In the genomic region with DNA sequence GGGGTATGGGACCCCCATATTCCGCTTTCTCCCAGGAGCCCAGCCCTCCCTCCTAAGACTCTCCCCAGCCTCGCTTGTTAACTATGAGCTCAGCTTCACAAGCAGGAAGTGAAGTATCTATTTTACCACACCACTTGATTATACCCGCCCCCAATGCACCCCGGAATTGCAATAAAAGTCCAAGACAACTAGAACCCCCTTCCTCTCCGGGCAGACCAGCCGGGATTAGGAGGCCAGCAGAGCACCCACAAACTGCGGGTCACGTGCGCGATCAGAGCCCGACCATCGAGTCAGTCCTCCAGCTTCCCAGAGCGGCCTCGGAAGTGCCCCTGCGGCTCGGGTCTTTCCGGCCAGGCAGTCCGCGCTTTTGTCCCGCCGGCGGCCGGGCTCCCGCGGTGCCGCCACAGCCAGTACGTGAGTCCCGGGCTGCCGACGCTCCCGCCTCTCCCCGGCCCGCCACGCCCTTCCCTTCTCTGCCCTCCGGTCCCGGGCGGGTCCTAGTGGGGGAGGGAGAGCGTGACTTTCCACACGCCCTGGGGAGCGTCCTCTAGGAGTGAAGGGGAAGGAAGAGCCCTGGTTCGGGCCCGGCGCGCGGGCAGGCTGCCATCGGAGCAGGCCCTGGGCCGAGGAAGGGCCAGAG, we compare ENCODE assay signal across 8 mouse cellular contexts. TPM values are rescaled to one million over a fixed set of nuclear protein-coding genes. Genes with fewer than 3 reads are reported as not detected.
DNase-seq lines count a peak whose midpoint lies in the region; ATAC-seq and TF ChIP-seq lines count a peak whose summit lies in the region.

Zfp62 (plus strand) TSS at position 164 of the 640 bp plus-strand sequence.

- ATAC-seq in embryonic facial prominence, embryonic 13.5 days (ENCODE audit: insufficient number of reproducible peaks, insufficient read depth, low FRiP score, low TSS enrichment, low read depth), result peak; percentile 89
- ATAC-seq in limb, embryonic 14.5 days (ENCODE audit: low FRiP score, low read depth), result peak; percentile 92
- peak; percentile 95 for ATAC-seq in midbrain, postnatal 0 days (ENCODE audit: low FRiP score)

- H3K27me3 ChIP-seq in embryonic facial prominence, embryonic 13.5 days, result no peaks in the 10 kb centered on the region
- H3K27me3 ChIP-seq in limb, embryonic 14.5 days (ENCODE audit: control insufficient read depth, insufficient read depth, low read length), result no peaks in the 10 kb centered on the region
- no peaks in the 10 kb centered on the region for H3K27me3 ChIP-seq in midbrain, postnatal 0 days (ENCODE audit: insufficient read depth, low read length)

- peak; percentile 98 for DNase-seq in 3134 (ENCODE audit: extremely low read depth, insufficient read length, low spot score)
- DNase-seq in adrenal gland, postnatal 36 days, result peak; percentile 97
- DNase-seq in heart, adult 8-10 months (ENCODE audit: low spot score), result peak; percentile 96
- DNase-seq in kidney, adult 9 months, result peak; percentile 97
- peak; percentile 93 for DNase-seq in limb, embryonic 14.5 days (ENCODE audit: low spot score)
- DNase-seq in midbrain, postnatal 0 days (ENCODE audit: low spot score), result peak; percentile 95
- DNase-seq in spleen, postnatal 14 days (ENCODE audit: low spot score in 2 of 2), result peak; percentile 87 to 89

- H3K4me1 ChIP-seq in embryonic facial prominence, embryonic 13.5 days, result peaks cover 11% of the 10 kb centered on the region
- H3K4me1 ChIP-seq in limb, embryonic 14.5 days (ENCODE audit: control insufficient read depth, insufficient read depth, low read length), result peaks cover 4% of the 10 kb centered on the region
- H3K4me1 ChIP-seq in midbrain, postnatal 0 days (ENCODE audit: insufficient read depth, low read length), result peaks cover 9% of the 10 kb centered on the region

- TF ChIP-seq CTCF in midbrain, postnatal 0 days (IDR thresholded peaks at IDR 0.05), result no peak

- peak; percentile 75; the same call in 1 of the 2 replicates for TF ChIP-seq POLR2A in limb, embryonic 14.5 days (IDR thresholded peaks at IDR 0.05; ENCODE audit: borderline replicate concordance, extremely low read depth, insufficient read depth, insufficient read length)

- peaks cover 12% of the 10 kb centered on the region for H3K36me3 ChIP-seq in embryonic facial prominence, embryonic 13.5 days
- peaks cover 14% of the 10 kb centered on the region for H3K36me3 ChIP-seq in limb, embryonic 14.5 days (ENCODE audit: control insufficient read depth, insufficient read depth, low read length)
- no peaks in the 10 kb centered on the region for H3K36me3 ChIP-seq in midbrain, postnatal 0 days (ENCODE audit: insufficient read depth, low read length)

- H3K9ac ChIP-seq in embryonic facial prominence, embryonic 13.5 days, result peak within 1 kb of the TSS; percentile 99
- H3K9ac ChIP-seq in limb, embryonic 14.5 days (ENCODE audit: low read depth, low read length, severe bottlenecking), result peak within 1 kb of the TSS; percentile 99
- peak within 1 kb of the TSS; percentile 98 for H3K9ac ChIP-seq in midbrain, postnatal 0 days (replicated peaks; ENCODE audit: low read length, poor library complexity, severe bottlenecking)

- H3K4me2 ChIP-seq in embryonic facial prominence, embryonic 13.5 days, result peak within 1 kb of the TSS; percentile 83
- peak within 1 kb of the TSS; percentile 80 for H3K4me2 ChIP-seq in limb, embryonic 14.5 days (replicated peaks; ENCODE audit: low read depth, low read length, severe bottlenecking)
- peak within 1 kb of the TSS; percentile 77 for H3K4me2 ChIP-seq in midbrain, postnatal 0 days (ENCODE audit: low read depth, low read length, poor library complexity, severe bottlenecking)

- no peaks in the 10 kb centered on the region for H3K9me3 ChIP-seq in embryonic facial prominence, embryonic 13.5 days
- no peaks in the 10 kb centered on the region for H3K9me3 ChIP-seq in limb, embryonic 14.5 days (ENCODE audit: control insufficient read depth, low read length)
- H3K9me3 ChIP-seq in midbrain, postnatal 0 days (ENCODE audit: low read length), result no peaks in the 10 kb centered on the region

- WGBS in embryonic facial prominence, embryonic 13.5 days, result 0% methylated on average over 47 of the region's 47 CpGs
- under 1% methylated on average over 26 of the region's 47 CpGs for WGBS in limb, embryonic 14.5 days
- under 1% methylated on average over 38 of the region's 47 CpGs for WGBS in midbrain, postnatal 0 days

- peak within 1 kb of the TSS; percentile 92 for H3K4me3 ChIP-seq in embryonic facial prominence, embryonic 13.5 days
- H3K4me3 ChIP-seq in limb, embryonic 14.5 days (replicated peaks; ENCODE audit: low read length), result peak within 1 kb of the TSS; percentile 83
- H3K4me3 ChIP-seq in midbrain, postnatal 0 days (ENCODE audit: low read depth, low read length), result peak within 1 kb of the TSS; percentile 98

- H3K27ac ChIP-seq in embryonic facial prominence, embryonic 13.5 days, result peak within 1 kb of the TSS; percentile 99
- H3K27ac ChIP-seq in limb, embryonic 14.5 days (replicated peaks; ENCODE audit: low read depth, low read length), result peak within 1 kb of the TSS; percentile 99
- peak within 1 kb of the TSS; percentile 97 for H3K27ac ChIP-seq in midbrain, postnatal 0 days (ENCODE audit: low read depth, low read length)

RNA-seq across cellular contexts. Expression of gene Zfp62, which starts in this region (rescaled TPM):
- 10 to 100 TPM; 29.7 to 33.3 TPM for total RNA-seq in adrenal gland, postnatal 36 days (2021)
- 41.7 and 46.5 TPM in 2 replicates for polyA plus RNA-seq in embryonic facial prominence, embryonic 13.5 days (2015; fragmentation: Nextera tagmentation; extraction: Ambion mirVana)
- total RNA-seq in heart, adult 8-10 months (2022), result 10 to 100 TPM; 25.0 to 31.7 (median 27.1) TPM
- polyA plus RNA-seq in limb, embryonic 14.5 days (2012; rRNA removed), result 14.9 and 22.1 TPM in 2 replicates
- 38.0 and 43.1 TPM in 2 replicates for polyA plus RNA-seq in limb, embryonic 14.5 days (2014; fragmentation: Nextera tagmentation; extraction: Ambion mirVana)
- 25.6 and 40.2 TPM in 2 replicates for total RNA-seq in midbrain, postnatal 0 days (2014; rRNA removed)
- 26.0 and 26.6 TPM in 2 replicates for polyA plus RNA-seq in midbrain, postnatal 0 days (2015; fragmentation: Nextera tagmentation; extraction: Ambion mirVana)

Comparison
In these comparisons a context has a peak if more than half of its experiments do, and no peak if none do; other contexts are left out.
1. Peak in every context shown above with its lines: DNase-seq, ATAC-seq, H3K4me3 ChIP-seq and H3K27ac ChIP-seq.